Mouse (Mus musculus): ENCODE data around the gene Gm49711. TPM values are rescaled to one million over a fixed set of nuclear protein-coding genes. Genes with fewer than 3 reads are reported as not detected.

Gm49711 gene
- polyA plus RNA-seq, 1 experiment: 0.08 TPM

DNA sequence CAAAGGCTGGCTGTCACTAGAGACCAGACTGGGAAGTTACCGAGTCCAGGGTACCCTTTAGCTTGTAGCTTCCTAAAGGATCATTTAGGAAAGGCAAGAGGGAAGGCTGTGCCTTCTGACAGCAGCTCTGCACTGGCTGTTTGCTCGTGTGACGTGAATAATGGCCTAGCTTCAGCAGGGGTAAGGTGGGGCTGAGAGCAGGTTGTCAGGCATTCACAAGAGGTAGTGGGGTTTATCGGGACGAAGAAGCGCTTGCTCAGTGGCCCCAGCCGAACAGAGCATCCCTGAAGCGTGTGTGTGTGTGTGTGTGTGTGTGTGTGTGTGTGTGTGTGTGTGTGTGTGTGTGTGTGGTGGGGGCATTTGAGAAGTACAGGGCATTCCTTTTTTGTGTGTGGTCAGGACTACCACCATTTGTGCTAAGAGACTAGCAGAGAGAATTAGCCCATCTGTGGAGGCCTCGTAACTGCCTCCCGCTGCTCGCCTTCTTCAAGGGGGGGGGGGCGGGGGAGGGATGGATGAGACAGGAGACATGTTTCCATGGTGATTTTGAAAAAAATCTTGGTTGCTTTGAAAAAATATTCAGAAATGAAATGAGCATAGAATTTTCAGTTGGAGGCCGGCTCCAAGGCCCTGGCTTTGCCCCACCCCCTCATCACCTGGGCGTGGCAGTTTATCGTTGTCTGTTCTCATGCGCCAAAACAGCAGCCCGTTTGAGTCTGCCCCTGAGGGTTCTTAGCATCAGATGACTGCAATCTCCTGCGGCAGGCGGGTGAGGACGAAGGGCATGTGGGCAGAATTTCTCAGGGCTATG, 57.7 kb downstream of the Gm49711 start:
- peak overlapping the region; percentile 71 for H3K27ac ChIP-seq (ENCODE audit: insufficient read depth, low read length)
- H3K4me3 ChIP-seq (ENCODE audit: insufficient read depth, low read length): no peak overlapping the region
- TF ChIP-seq CTCF (IDR thresholded peaks at IDR 0.05; ENCODE audit: extremely low read depth, insufficient read depth, low read length) (no peak), POLR2A (IDR thresholded peaks at IDR 0.05; ENCODE audit: extremely low read depth, insufficient read depth, low read length) (0 out of 2 replicates have a peak, but pooled peaks have one; percentile 15)
- peaks cover 10% of the 10 kb centered on the region for H3K4me1 ChIP-seq (ENCODE audit: control insufficient read depth, insufficient read depth, low read length)

DNA sequence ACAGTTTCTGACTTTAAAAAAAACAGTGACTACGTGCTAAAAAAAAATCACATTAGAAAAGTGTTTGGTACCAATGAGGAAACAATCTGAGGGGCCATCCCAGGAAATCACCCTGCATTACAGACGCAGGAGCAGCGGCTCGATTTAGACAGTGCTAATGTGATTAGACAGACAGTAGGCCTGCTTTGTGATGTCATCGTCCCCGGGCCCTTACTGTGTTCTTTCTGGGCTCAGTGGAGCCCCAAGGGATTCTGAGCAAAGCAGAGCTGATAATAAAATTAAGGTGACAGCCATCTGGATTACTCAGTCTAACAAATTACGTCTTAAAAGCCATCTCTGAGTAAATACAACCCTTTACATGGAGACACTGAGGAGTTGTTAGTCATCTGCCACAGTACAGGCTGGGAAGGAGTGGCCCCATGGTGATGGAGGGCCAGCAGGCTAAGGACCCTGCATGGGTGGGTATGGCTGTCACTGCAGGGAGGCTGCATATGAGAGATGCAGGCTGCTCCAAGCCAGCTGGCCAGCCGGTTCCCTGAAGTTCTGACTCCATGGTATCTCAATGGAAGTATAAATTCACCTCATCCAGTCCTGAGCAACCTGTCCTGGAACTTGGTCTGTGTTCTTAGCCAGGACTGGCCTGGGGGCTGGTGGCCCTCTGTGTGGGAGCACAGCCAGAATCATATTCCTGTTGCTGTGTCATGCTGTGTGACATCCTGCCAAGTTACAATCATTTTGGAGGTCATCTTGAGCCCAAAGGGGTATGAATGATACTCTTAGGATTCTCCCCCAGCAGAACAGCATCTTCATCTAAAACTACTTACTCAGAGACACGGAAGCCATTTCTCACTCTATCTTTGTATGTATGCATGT, 59.5 kb downstream of the Gm49711 start:
- TF ChIP-seq CTCF (IDR thresholded peaks at IDR 0.05; ENCODE audit: extremely low read depth, insufficient read depth, low read length) (no peak), POLR2A (IDR thresholded peaks at IDR 0.05; ENCODE audit: extremely low read depth, insufficient read depth, low read length) (no peak)
- 0 out of 2 replicates have a peak overlapping the region, but pooled peaks have one; percentile 5 for H3K27ac ChIP-seq (ENCODE audit: insufficient read depth, low read length)
- H3K4me3 ChIP-seq (ENCODE audit: insufficient read depth, low read length): no peak overlapping the region
- peaks cover 10% of the 10 kb centered on the region for H3K4me1 ChIP-seq (ENCODE audit: control insufficient read depth, insufficient read depth, low read length)

- Histone ChIP-seq H3K4me1 (ENCODE audit: control insufficient read depth, insufficient read depth, low read length) (peaks cover 10% of the 10 kb centered on the region), H3K27ac (ENCODE audit: insufficient read depth, low read length) (no peak overlapping the region), H3K4me3 (ENCODE audit: insufficient read depth, low read length) (no peak overlapping the region)
- TF ChIP-seq POLR2A (IDR thresholded peaks at IDR 0.05; ENCODE audit: extremely low read depth, insufficient read depth, low read length): no peak
- TF ChIP-seq CTCF (IDR thresholded peaks at IDR 0.05; ENCODE audit: extremely low read depth, insufficient read depth, low read length): no peak
These were observed 60.9 kb downstream of the Gm49711 start for GRCm38 (mm10) chr16:92119013-92119515.

GRCm38 (mm10) chr16:92120899-92121531, 62.9 kb downstream of the Gm49711 start:
- no peak overlapping the region for H3K4me3 ChIP-seq (ENCODE audit: insufficient read depth, low read length)
- peaks cover 5% of the 10 kb centered on the region for H3K4me1 ChIP-seq (ENCODE audit: control insufficient read depth, insufficient read depth, low read length)
- H3K27ac ChIP-seq (ENCODE audit: insufficient read depth, low read length): no peak overlapping the region
- TF ChIP-seq POLR2A (IDR thresholded peaks at IDR 0.05; ENCODE audit: extremely low read depth, insufficient read depth, low read length) (no peak), CTCF (IDR thresholded peaks at IDR 0.05; ENCODE audit: extremely low read depth, insufficient read depth, low read length) (no peak)

GRCm38 (mm10) chr16:92127226-92127625, 69.1 kb downstream of the Gm49711 start:
- Histone ChIP-seq H3K4me1 (ENCODE audit: control insufficient read depth, insufficient read depth, low read length) (no peaks in the 10 kb centered on the region), H3K4me3 (ENCODE audit: insufficient read depth, low read length) (no peak overlapping the region), H3K27ac (ENCODE audit: insufficient read depth, low read length) (no peak overlapping the region)
- TF ChIP-seq POLR2A (IDR thresholded peaks at IDR 0.05; ENCODE audit: extremely low read depth, insufficient read depth, low read length) (no peak), CTCF (IDR thresholded peaks at IDR 0.05; ENCODE audit: extremely low read depth, insufficient read depth, low read length) (no peak)

- TF ChIP-seq POLR2A (IDR thresholded peaks at IDR 0.05; ENCODE audit: extremely low read depth, insufficient read depth, low read length): no peak
- TF ChIP-seq CTCF (IDR thresholded peaks at IDR 0.05; ENCODE audit: extremely low read depth, insufficient read depth, low read length): no peak
- H3K4me3 ChIP-seq (ENCODE audit: insufficient read depth, low read length): no peak overlapping the region
- H3K27ac ChIP-seq (ENCODE audit: insufficient read depth, low read length): no peak overlapping the region
- no peaks in the 10 kb centered on the region for H3K4me1 ChIP-seq (ENCODE audit: control insufficient read depth, insufficient read depth, low read length)
These were observed 69.5 kb downstream of the Gm49711 start for GRCm38 (mm10) chr16:92127666-92128065.

DNA sequence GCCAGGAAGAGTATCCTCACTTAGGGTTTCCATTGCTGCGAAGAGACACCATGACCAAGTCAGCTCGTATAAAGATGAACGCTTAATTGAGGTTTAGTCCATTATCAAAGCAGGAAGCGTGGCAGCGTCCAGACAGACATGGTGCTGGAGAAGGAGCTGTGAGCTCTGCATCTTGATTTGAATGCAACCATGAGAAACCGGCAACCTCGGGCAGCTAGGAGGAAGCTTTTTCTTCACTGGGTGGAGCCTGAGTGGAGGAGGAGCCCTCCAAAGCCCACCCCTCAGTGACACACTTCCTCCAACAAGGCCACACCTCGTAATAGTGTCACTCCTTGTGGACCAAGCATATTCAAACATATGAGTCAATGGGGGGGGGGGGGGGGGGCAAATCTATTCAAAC, 71.7 kb downstream of the Gm49711 start:
- H3K27ac ChIP-seq (ENCODE audit: insufficient read depth, low read length): no peak overlapping the region
- no peak for TF ChIP-seq POLR2A (IDR thresholded peaks at IDR 0.05; ENCODE audit: extremely low read depth, insufficient read depth, low read length)
- TF ChIP-seq CTCF (IDR thresholded peaks at IDR 0.05; ENCODE audit: extremely low read depth, insufficient read depth, low read length): no peak
- H3K4me3 ChIP-seq (ENCODE audit: insufficient read depth, low read length): no peak overlapping the region
- H3K4me1 ChIP-seq (ENCODE audit: control insufficient read depth, insufficient read depth, low read length): peaks cover 3% of the 10 kb centered on the region; the same call in 1 of the 2 replicates

- Histone ChIP-seq H3K27ac (ENCODE audit: insufficient read depth, low read length) (no peak overlapping the region), H3K4me3 (ENCODE audit: insufficient read depth, low read length) (no peak overlapping the region), H3K4me1 (ENCODE audit: control insufficient read depth, insufficient read depth, low read length) (peaks cover 3% of the 10 kb centered on the region; the same call in 1 of the 2 replicates)
- TF ChIP-seq POLR2A (IDR thresholded peaks at IDR 0.05; ENCODE audit: extremely low read depth, insufficient read depth, low read length) (no peak), CTCF (IDR thresholded peaks at IDR 0.05; ENCODE audit: extremely low read depth, insufficient read depth, low read length) (no peak)
These were observed 74.4 kb downstream of the Gm49711 start for GRCm38 (mm10) chr16:92132511-92132910.

All from cortical plate, adult 2 months (tissue).